Mouse (Mus musculus) granulocyte monocyte progenitor cell, adult 5-6 weeks (primary cell): ENCODE measurements around the gene Srd5a1. TPM values are rescaled to one million over a fixed set of nuclear protein-coding genes. Genes with fewer than 3 reads are reported as not detected.
A peak's percentile ranks its signal among the peaks of the same experiment; 100 is the strongest.

Experiments
- ATAC-seq: replicated peaks from 2 replicates; pipeline ENCODE4 v1.8.0; 2016; ENCODE audit warnings: mild to moderate bottlenecking, moderate TSS enrichment, inconsistent platforms; ENCODE audit not compliant: poor library complexity, severe bottlenecking
- total RNA-seq, 2 experiments: library from RNA; stranded (forward) in 1 of 2; stranded (reverse) in 1 of 2; fragments of 200-712, 200-1000 nt in 1 of 2; fragments of >200 nt in 1 of 2; fragmentation: Nextera tagmentation in 1 of 2; gene quantifications; 2 replicates each; pipeline ENCODE4 v1.2.3; 2014 to 2017

Gene Srd5a1
- total RNA-seq, 2 experiments from 2014 or later = 4.6 TPM

DNA sequence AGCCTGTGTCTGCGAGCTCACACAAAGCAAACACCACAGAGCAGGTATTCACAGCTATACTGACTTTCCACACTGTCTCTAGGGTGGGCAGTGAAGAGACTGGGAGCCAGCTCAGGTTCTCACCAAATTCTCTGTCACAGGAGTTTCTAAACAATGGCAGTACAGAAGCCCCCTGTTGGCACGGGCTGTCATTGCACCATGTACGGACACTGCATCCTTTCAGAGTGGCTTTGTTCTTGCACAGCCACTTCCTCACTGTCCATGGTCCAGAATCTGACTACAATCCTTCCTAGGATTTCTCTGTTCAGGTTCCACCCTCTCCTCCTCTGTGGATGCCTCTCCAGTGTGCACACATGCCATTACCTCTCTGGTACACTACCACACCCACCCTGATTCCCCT lies 66.2 kb downstream of the Srd5a1 start:
- peak; percentile 91 for ATAC-seq

DNA sequence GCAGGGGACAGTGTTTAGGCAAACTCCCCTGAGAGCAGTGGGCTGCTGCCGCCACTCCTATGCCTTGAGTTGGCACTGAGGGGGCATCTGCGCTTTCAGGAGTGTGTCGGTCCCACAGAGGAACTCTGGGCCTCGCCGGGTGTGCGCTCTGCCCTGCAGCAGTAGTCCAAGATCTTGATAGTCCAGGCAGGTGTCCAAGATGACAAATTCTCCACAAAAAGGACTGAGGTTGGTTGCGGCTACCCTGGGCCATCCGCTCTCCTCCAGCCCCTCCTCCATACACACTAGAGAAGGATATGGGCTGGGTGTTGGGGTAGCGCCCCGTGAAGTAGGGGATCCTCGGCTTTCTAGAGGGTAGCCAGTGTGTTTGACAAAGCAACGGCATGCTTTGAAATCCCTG lies 67.6 kb downstream of the Srd5a1 start:
- no peak for ATAC-seq

DNA sequence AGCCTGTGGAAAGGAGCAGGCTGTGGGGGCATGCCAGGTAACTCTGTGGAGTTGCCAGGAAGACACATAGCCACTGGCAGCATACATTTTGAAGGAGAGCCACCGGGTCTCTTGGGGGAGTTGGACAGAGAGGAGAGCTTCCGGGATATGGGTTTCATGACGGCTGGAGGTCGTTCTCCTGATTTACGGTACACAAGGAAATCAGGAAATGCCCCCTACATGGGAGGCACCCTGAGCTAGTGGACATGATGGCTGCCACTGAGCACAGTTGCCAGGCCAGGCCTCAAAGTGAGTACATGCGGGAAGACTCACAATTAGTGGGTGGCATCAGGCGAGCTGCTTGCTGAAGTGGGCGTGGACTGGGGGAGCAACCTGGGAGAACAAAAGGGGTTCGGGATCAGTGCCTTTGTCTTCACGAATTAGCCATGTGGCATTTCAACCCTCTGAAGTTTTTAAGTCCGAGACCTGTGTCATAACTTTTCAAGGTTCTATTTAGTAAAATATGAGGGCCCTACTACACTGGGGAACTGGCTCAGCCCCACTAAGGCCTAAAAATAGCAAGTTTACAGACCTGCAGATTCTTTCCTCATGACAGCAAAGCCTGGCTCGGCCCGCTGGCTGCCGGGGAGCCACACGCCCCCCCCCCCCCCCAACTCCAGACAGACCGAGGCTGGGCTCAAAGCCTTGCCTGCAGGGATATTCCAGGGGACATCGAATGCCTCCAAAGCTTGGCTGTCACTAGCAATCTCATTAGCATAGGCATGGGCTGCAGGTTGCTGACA lies 68.5 kb downstream of the Srd5a1 start:
- no peak for ATAC-seq

DNA sequence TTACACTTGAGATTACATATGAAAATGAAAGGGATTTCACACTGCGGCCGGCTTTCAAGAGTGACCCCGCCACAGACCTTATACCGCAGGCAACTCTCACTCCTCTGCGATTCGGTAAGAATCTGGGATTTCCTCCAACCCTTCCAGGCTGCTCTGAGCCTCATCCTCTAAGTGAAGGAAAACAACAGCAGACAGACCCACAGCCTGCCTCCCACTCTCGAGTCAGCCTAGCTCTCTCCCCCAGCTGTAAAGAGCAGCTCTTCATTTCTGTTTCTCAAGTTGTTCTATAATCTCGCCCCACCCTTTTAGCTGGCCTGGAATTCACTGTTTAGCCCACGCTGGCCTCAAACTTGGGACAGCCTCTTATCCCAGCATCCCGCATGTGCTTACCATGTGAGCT lies 69.5 kb downstream of the Srd5a1 start:
- no peak for ATAC-seq

DNA sequence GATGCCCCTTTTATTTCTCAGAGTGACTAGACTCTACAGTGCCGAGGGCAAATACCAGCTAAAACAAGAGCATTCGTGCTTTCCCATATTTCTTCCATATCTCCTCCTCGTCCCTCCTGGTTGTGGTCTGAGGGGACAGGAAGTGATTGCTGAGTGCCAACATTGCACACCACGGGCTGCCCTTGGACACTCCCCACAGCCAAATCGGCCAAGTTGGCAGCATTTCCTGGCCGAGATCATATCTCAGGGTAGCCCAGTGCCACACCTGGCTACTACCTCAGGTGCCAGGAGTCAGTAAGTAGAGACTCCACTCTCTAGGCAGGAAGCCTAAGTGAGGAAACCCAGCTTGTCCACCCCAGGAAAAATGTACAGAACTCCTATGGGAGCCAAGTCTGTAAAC lies 70.0 kb downstream of the Srd5a1 start:
- ATAC-seq = no peak

DNA sequence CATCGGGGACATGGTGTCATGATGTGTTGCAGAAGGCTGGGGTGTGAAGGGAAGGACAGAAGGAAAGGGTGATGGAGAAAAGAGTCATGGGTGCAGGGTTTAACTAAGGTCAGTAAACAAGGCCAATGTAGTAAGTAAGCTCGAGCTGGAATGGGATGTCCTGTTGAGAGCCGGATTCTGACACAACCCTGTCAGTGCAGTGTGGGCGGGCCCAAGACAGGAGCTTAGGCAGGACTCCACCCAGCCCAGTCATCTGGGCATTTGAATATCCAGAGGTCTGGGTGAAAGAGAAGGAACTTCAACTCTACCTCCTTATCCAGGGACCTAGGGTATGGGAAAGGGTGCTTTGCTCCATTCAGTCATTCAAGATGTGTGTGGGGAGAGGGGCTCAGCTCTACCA lies 72.9 kb downstream of the Srd5a1 start:
- 0 out of 2 replicates have a peak, but pooled peaks have one; percentile 5 for ATAC-seq

DNA sequence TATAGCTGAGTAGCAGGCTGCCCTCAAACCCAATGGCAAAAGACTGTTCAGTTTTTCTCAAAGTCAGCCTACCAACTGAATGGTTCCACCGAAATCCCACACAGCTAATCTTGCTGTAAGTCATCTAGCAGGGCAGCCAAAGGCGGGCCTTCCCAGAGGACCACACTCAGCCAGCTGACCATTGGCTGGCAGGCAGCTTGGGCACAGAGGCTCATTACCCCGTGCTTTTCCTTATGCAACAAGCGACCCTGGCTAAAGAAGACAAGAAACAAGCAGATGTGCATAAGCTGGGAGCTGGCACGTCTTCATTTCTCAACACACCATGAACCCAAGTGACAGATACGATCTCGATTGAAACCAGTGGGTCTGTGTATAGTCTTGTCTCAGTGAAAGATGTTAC lies 73.9 kb downstream of the Srd5a1 start:
- ATAC-seq = no peak

DNA sequence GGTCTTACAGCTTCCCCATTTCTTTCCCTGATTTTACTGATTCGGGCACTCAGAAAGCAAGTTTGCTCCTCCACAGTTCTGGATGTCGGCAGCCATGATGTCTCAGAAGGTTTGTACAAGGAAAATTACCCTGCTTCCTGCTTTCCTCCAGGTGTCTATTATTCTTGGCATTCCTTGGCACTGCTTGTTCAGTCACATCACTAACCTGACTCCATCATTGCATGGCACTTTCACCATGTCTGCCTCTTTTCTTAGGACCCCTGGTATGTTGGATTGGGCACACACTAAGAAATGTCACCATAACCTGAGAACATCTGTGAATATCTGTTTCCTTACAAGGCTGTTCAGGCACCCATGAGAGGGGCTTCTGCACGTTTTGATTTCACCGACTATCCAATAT lies 75.2 kb downstream of the Srd5a1 start:
- no peak for ATAC-seq

DNA sequence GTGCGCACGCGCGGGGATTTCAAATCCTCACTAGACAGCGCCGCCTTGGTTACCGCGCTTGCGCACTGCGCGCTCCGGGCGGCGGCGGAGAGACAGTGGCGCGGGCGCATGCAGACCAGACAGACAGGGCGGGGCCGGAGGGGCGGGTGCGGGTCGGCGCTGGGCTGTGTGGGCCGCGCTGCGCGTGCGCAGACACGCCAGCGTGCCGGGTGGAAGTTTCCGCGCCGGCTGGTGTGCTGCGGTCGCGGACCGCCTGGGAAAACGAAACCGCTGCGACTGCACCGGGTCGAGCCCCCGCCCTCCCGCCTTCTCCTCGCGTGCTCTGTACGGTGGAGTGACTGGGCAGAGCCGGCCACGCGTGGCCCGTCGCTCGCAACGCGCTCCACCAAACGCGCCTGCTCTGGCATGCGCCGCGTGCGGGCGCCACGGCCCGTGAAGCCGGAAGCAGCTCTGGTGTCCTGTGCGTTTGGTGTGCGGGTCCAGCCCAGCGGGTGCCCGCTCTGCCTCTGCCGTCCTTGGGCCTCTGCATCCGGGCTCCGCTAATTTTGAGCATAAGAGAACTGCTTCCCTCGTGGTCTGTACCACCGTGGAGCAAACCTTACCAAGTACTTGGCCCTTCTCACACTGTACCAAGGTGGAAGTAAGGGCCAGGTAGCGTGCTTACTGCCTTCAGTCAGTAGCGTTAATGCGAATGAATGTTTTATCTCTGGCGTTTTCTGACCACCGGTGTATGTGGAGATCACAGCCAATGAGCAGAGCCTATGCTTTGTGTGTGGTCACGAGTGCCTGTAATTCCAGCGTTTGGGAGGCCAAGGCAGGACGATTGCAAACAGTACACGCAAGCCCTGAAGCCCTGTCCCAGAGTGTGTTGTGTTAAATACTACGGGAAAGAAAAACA lies 76.3 kb downstream of the Srd5a1 start:
- peak; percentile 67 for ATAC-seq

DNA sequence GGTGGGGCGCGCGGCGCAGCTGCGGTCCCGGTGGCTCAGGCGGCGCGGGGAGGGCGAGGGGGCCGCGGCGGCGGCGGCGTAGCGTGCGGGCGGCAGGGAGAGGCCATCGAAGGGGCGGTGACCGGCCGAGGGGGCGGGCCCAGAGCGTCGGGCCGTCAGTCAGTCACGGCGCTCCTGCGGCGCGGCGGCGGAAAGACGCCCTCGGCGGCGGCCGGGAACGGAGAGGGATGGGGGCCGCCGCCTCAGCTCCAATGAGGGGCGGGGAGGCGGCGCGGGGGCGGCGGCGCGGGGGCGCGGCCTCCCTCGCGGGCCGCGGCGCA lies 76.9 kb downstream of the Srd5a1 start, which contains the start of gene Tent4a:
Gene Tent4a (minus strand): TSS at position 284 of the 320 bp plus-strand sequence.
- peak; percentile 49 for ATAC-seq

DNA sequence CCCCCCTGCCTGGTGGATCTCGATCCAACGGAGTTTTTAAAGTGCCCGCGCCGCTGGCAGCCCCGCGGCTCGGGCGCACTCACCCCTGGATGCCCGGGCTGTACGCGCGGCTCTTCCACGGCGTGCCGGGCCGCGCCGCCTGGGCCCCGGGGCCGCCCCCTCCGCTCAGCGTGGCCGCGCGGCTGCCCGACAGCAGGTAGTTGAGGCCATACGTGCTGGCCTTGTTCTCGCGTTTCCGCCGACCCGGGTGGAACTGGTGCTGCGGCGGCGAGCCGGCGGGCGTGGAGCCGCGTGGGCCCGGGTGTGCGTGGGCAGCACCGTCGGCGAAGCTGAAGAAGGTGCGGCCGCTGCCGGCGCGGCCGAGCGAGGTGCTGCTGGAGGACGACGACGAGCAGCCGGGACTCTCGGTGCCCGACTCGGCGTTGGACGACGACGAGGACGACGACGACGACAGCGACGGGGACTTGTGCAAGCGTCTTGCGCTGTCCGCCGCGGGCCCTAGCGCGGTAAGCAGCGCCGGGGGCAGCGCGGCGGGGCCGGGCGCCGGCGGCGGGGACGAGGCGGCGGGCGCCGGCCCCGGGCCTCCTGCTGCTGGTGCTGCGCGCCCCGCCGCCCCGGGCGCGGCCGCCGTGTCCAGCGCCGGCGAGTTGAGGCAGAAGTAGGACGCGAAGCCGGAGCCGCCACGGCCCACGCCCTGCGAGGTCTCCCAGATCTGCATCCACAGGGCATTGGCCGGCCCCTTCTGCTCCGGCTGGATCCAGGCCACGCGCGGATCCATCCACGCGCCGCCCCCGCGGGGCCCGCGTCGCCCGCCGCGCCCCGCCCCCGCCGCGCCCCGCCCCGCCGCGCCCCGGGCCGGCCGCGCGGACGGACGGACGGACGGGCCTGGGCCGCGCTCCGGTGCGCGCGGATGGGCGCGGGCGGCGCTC lies 77.6 kb downstream of the Srd5a1 start, which contains the start of gene Nsun2:
Gene Nsun2 (plus strand): TSS at position 342 of the 929 bp plus-strand sequence.
- 0 out of 2 replicates have a peak, but pooled peaks have one; percentile 5 for ATAC-seq

DNA sequence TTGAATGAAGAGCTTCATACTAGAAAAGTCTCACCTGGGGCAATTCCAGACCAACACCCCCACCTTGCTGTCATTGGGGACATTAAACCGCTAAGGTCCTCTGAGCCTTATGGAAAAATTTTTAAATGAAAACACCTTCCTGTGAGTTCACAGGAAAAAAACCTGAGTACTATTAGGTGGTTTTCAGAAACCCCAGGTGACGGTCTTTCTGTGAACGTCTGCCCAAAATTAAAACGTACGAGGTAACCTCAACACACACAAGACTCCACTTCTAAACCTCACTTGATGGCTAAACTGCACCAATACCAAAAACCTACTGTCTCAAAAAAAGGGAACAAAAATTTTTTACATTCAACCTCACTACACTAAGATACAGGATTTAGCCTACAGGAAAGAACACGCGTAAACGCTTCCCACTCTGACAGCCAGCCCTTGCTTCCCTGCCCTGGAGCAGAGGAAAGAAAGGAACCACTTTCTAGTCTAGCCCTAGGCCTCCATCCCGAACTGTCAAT lies 78.3 kb downstream of the Srd5a1 start:
- peak; percentile 10; the same call in 1 of the 2 replicates for ATAC-seq

DNA sequence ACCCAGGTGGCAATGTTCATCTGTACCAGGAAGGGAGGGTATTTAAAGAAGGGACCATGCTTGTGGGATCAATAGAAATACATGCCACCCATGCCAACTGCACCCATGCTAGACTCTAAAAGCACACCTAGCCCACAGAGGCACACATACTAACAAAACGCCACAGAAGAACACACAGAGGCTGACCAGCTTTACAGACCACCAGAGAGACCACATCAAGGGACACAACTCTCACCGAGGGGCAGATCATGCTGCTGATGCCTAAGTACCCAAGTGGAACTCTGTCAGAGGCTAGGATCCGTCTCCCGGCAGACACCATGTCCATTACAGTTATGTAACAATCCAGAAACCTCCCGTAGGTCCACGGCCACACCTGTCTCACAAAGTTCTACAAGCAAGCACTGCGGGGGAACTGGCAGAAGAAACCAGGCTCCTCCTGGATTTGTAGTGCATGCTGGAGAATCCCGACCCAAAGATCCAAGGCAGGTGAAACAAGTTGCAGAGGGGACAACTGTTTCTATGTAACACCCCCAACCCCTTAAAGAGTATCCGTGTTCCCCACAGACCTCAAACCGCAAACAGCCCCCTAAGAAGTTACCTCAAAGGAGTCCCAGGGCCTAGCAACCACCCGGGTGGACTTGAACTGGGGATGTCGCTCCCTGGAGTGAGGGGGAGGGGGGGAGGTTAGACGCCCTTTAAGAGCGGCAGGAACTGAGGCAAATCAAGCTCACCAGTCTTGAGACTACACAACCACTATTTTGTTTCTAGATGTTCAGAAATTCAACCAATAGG lies 78.9 kb downstream of the Srd5a1 start:
- ATAC-seq = no peak

DNA sequence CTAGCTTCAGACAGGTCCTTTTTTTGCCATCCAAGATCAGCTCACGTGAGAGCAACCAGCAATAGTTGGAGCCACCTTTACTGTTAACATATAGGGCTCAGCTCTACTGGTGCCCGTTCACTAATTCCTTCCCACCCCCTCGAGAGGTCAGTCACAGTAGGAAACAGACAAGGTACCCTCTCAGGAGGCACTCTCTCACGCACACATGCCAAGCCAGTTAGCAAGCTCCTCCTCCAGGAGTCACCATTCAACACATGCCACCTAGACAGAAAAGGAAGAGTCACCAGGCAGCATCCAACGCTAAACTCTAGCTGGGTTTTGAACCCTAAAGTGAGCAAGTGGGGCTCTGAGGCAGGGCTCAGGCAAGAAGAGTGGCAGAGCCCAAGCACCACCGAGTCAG lies 79.8 kb downstream of the Srd5a1 start:
- no peak for ATAC-seq

DNA sequence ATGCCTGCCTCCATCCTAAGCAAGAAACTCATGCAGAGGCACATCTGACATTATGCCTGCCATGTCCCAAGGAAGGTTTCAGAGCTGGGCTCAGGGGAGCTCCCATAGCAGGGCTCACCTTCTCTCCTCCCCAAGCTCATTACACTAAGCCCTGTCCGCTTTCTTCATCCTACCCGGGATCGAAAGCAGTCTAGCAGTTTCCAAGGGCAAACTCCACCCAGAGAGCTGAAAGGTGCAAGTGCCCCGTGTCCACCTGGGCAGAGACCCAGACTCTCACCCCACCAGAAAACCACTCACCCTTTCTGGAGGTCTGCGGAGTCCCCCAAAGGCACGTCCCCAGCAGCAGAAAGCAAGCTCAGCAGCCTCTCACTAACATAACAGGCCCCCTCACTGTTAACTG lies 80.3 kb downstream of the Srd5a1 start:
- ATAC-seq = no peak

DNA sequence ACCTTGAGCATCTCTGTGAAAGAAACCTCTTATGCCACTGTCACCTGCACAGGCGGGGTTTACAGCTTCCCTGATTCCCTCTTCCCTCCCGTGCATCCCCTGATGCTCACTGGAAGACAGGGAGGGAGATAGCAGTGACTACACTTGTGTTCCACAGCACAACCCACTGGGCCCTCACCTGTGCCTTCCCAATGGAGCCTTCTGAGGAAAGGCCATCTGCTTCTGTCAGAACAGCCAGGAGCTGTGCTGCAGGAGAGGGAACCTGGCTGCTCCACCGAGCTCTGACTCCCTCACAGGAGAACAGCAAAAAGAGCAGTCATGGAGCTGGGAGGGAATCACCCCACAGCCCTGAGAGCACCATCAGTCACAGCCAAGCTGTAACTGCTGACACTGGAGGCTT lies 81.1 kb downstream of the Srd5a1 start:
- no peak for ATAC-seq

DNA sequence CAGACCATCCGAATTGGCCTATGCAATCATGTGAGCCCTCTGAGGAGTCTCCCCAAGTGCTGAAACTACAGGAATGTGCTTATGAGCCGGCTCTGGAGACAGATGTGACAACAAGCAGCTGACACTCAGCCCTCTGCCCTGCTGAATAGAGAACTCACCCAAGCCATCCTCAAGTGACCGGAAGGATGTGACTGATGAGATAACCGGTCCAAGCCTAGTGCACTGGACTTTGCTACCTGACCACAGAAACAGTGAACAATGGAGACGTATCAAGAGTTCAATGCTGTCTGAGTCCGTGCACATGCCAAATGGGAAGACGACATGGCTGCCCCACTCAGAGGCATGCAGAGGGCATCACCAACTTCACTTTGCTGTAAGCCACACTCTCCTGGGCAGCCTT lies 82.7 kb downstream of the Srd5a1 start:
- no peak for ATAC-seq

DNA sequence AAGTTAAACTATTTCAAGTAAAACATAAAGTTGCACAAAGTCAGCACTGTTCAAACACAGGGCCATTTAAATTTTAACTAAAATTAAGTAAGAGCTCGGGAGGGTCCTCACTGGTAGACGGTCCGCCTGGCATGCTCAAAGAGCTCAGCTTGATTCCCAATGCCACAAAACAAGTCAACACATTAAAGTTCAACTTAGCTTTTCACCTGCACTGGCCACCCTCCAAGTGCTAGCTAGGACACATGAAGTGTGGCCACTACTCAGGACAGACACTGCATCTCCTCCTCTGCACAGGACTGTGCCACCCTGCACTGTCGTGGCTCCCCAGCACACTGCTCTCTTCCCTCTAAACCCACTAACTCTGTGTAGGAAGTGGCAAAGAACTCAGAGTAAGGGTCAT lies 85.4 kb downstream of the Srd5a1 start:
- peak; percentile 26; the same call in 1 of the 2 replicates for ATAC-seq

DNA sequence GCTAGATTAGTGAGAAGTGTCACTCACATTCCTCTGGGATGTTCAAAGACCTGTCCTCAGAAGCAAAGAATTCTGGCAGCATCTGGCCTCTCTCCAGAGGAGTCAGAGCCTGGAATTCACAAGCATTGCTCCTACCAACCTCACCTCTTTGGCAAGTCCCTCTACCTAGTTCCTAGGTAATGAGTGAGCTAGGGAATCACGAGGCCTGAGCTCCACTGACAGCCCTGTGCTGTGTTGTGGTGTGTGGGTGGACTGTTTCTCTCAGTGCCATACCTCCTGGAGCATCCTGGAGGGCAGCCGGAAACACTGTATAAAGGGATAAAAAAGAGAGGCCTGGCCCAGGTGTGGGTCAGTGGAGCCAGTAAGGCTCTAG lies 87.1 kb downstream of the Srd5a1 start:
- ATAC-seq = no peak
